Mouse (Mus musculus) liver, postnatal 0 days (tissue): ENCODE results near the gene Plppr5. TPM values are rescaled to one million over a fixed set of nuclear protein-coding genes. Genes with fewer than 3 reads are reported as not detected.

Experiments
- ATAC-seq: fragments of 200-750 bp; cut with Nextera tagmentation; 2 replicates; pipeline ENCODE4 v1.8.0; 2017; ENCODE audit warnings: mild to moderate bottlenecking, moderate library complexity
- DNase-seq: peaks from one replicate; pipeline ENCODE4 v3.0.0-alpha.2; 2016
- H3K27ac ChIP-seq: fragments of 300-500 bp; sonication (generic); 2 replicates; pipeline ENCODE4 v1.5.1; 2014; ENCODE audit warnings: antibody characterized with exemption, moderate library complexity, mild to moderate bottlenecking, low read depth
- H3K27me3 ChIP-seq: fragments of 300-500 bp; sonication (generic); 2 replicates; pipeline ENCODE4 v1.6.1; 2014; ENCODE audit warnings: low read length, control low read depth, mixed read lengths; ENCODE audit not compliant: insufficient read depth
- H3K36me3 ChIP-seq: fragments of 300-500 bp; sonication (generic); replicated peaks from 2 replicates; pipeline ENCODE4 v1.6.1; 2014; ENCODE audit warnings: mild to moderate bottlenecking, control low read depth, low read length, moderate library complexity, mixed read lengths; ENCODE audit not compliant: insufficient read depth
- H3K4me1 ChIP-seq: fragments of 300-500 bp; sonication (generic); 2 replicates; pipeline ENCODE4 v1.6.1; 2014; ENCODE audit warnings: antibody characterized with exemption, mild to moderate bottlenecking, control low read depth; ENCODE audit not compliant: insufficient read depth
- H3K4me2 ChIP-seq: fragments of 300-500 bp; sonication (generic); 2 replicates; pipeline ENCODE4 v1.6.1; 2014; ENCODE audit warnings: low read depth, mild to moderate bottlenecking, low read length, moderate library complexity, mixed read lengths
- H3K4me3 ChIP-seq: fragments of 300-500 bp; sonication (generic); 2 replicates; pipeline ENCODE4 v1.5.1; 2014; ENCODE audit warnings: low read depth, low read length
- H3K9ac ChIP-seq: fragments of 300-500 bp; sonication (generic); replicated peaks from 2 replicates; pipeline ENCODE4 v1.6.1; 2014; ENCODE audit warnings: mild to moderate bottlenecking, moderate library complexity
- H3K9me3 ChIP-seq: fragments of 300-500 bp; sonication (generic); 2 replicates; pipeline ENCODE4 v1.6.1; 2016; ENCODE audit warnings: mild to moderate bottlenecking, control low read depth, low read length, mixed read lengths
- CTCF ChIP-seq: sonication (generic); IDR thresholded peaks from 2 replicates; pipeline ENCODE4 v1.5.1; 2016; ENCODE audit warnings: antibody characterized with exemption, low read depth
- EP300 ChIP-seq: IDR thresholded peaks from 2 replicates; pipeline ENCODE4 v1.6.1; 2016; ENCODE audit warnings: antibody characterized with exemption, low read depth, mild to moderate bottlenecking
- WGBS: fragments of 180-500 bp; shearing (Covaris S2); extraction: QIAGEN DNeasy Blood & Tissue Kit; methylation state at CpG from one replicate; pipeline ENCODE4 v1.1.7; 2014; ENCODE audit not compliant: insufficient replicate concordance; 5-methylcytosine and 5-hydroxymethylcytosine counted together
- polyA plus RNA-seq: library from polyadenylated mRNA; unstranded; fragments of >200 nt; fragmentation: Nextera tagmentation; extraction: Ambion mirVana; gene quantifications from 2 replicates; pipeline ENCODE4 v1.2.1, GENCODE M21; 2015

Gene Plppr5
- polyA plus RNA-seq, 1 experiment from 2014 or later, result not detected

- ATAC-seq (no peak), DNase-seq (no peak)
- Histone ChIP-seq H3K4me2 (no peak overlapping the region), H3K9me3 (no peaks in the 10 kb centered on the region), H3K36me3 (no peaks in the 10 kb centered on the region), H3K9ac (no peak overlapping the region), H3K27ac (no peak overlapping the region), H3K4me3 (no peak overlapping the region), H3K4me1 (no peaks in the 10 kb centered on the region), H3K27me3 (peaks cover 17% of the 10 kb centered on the region)
- WGBS, result 80% methylated on average over 2 of the region's 2 CpGs
- TF ChIP-seq CTCF (no peak), EP300 (no peak)
Observed at GRCm38 (mm10) chr3:117577349-117577748, 2.7 kb downstream of the Plppr5 start.

GRCm38 (mm10) chr3:117582628-117583027 lies 8.0 kb downstream of the Plppr5 start:
- H3K4me2 ChIP-seq, result no peak overlapping the region
- no peaks in the 10 kb centered on the region for H3K9me3 ChIP-seq
- ATAC-seq (no peak), DNase-seq (no peak)
- TF ChIP-seq CTCF (no peak), EP300 (no peak)
- H3K4me3 ChIP-seq, result no peak overlapping the region
- no peak overlapping the region for H3K9ac ChIP-seq
- no peak overlapping the region for H3K27ac ChIP-seq
- H3K36me3 ChIP-seq, result no peaks in the 10 kb centered on the region
- H3K4me1 ChIP-seq, result no peaks in the 10 kb centered on the region
- WGBS, result 98% methylated on average over 2 of the region's 2 CpGs
- H3K27me3 ChIP-seq, result no peaks in the 10 kb centered on the region

- Histone ChIP-seq H3K9me3 (no peaks in the 10 kb centered on the region), H3K9ac (no peak overlapping the region), H3K4me1 (no peaks in the 10 kb centered on the region), H3K27ac (no peak overlapping the region), H3K36me3 (no peaks in the 10 kb centered on the region), H3K27me3 (no peaks in the 10 kb centered on the region), H3K4me3 (no peak overlapping the region), H3K4me2 (no peak overlapping the region)
- WGBS, result 55% methylated on average over 1 of the region's 1 CpGs
- no peak for DNase-seq
- no peak for ATAC-seq
- TF ChIP-seq CTCF, result no peak
- TF ChIP-seq EP300, result no peak
Observed at GRCm38 (mm10) chr3:117602404-117602803, 27.8 kb downstream of the Plppr5 start.

- Histone ChIP-seq H3K4me1 (no peaks in the 10 kb centered on the region), H3K27me3 (no peaks in the 10 kb centered on the region), H3K9ac (no peak overlapping the region), H3K4me3 (no peak overlapping the region), H3K9me3 (no peaks in the 10 kb centered on the region), H3K36me3 (no peaks in the 10 kb centered on the region), H3K4me2 (no peak overlapping the region), H3K27ac (no peak overlapping the region)
- TF ChIP-seq EP300 (no peak), CTCF (no peak)
- no peak for DNase-seq
- 59% methylated on average over 2 of the region's 2 CpGs for WGBS
- no peak for ATAC-seq
Observed at GRCm38 (mm10) chr3:117603458-117603857, 28.8 kb downstream of the Plppr5 start.

GRCm38 (mm10) chr3:117606383-117606782 lies 31.7 kb downstream of the Plppr5 start:
- no peak for ATAC-seq
- Histone ChIP-seq H3K4me1 (no peaks in the 10 kb centered on the region), H3K9ac (no peak overlapping the region), H3K4me2 (no peak overlapping the region), H3K27me3 (no peaks in the 10 kb centered on the region), H3K27ac (no peak overlapping the region), H3K4me3 (no peak overlapping the region), H3K9me3 (no peaks in the 10 kb centered on the region), H3K36me3 (no peaks in the 10 kb centered on the region)
- TF ChIP-seq EP300 (no peak), CTCF (no peak)
- DNase-seq, result no peak

GRCm38 (mm10) chr3:117611453-117611852 lies 36.8 kb downstream of the Plppr5 start:
- 67% methylated on average over 5 of the region's 5 CpGs for WGBS
- no peak for ATAC-seq

GRCm38 (mm10) chr3:117614856-117615255 lies 40.2 kb downstream of the Plppr5 start:
- Histone ChIP-seq H3K36me3 (no peaks in the 10 kb centered on the region), H3K27me3 (no peaks in the 10 kb centered on the region), H3K4me3 (no peak overlapping the region), H3K9ac (no peak overlapping the region), H3K4me2 (no peak overlapping the region), H3K27ac (no peak overlapping the region), H3K9me3 (no peaks in the 10 kb centered on the region), H3K4me1 (no peaks in the 10 kb centered on the region)
- ATAC-seq (no peak), DNase-seq (no peak)
- WGBS, result 47% methylated on average over 1 of the region's 1 CpGs
- TF ChIP-seq EP300, result no peak
- no peak for TF ChIP-seq CTCF

More at GRCm38 (mm10) chr3:117611453-117611852, 36.8 kb downstream of the Plppr5 start:
- H3K27ac ChIP-seq, result no peak overlapping the region
- no peaks in the 10 kb centered on the region for H3K9me3 ChIP-seq
- no peak overlapping the region for H3K4me2 ChIP-seq
- DNase-seq, result no peak
- no peaks in the 10 kb centered on the region for H3K36me3 ChIP-seq
- no peak overlapping the region for H3K4me3 ChIP-seq
- TF ChIP-seq CTCF (no peak), EP300 (no peak)
- no peaks in the 10 kb centered on the region for H3K4me1 ChIP-seq
- no peak overlapping the region for H3K9ac ChIP-seq
- no peaks in the 10 kb centered on the region for H3K27me3 ChIP-seq
